8 mouse cellular contexts compared by ENCODE assay signal in genomic region chr13:111771232-111771631, GRCm38 (mm10). TPM values are rescaled to one million over a fixed set of nuclear protein-coding genes. Genes with fewer than 3 reads are reported as not detected.
DNase-seq lines count a peak whose midpoint lies in the region; ATAC-seq and TF ChIP-seq lines count a peak whose summit lies in the region.

No protein-coding gene starts in this region.

- peak; percentile 79 for TF ChIP-seq CTCF in heart, adult 2 months (IDR thresholded peaks at IDR 0.05)

- no peaks in the 10 kb centered on the region for H3K27me3 ChIP-seq in heart, adult 2 months (ENCODE audit: control insufficient read depth, insufficient read depth, low read length)
- H3K27me3 ChIP-seq in heart, embryonic 11.5 days (ENCODE audit: control insufficient read depth, insufficient read depth, low read length): no peaks in the 10 kb centered on the region

- H3K36me3 ChIP-seq in heart, adult 2 months (ENCODE audit: control insufficient read depth, insufficient read depth, low read length): no peaks in the 10 kb centered on the region; the same call in 1 of the 2 replicates
- peaks cover 24% of the 10 kb centered on the region for H3K36me3 ChIP-seq in heart, embryonic 11.5 days (ENCODE audit: control insufficient read depth, insufficient read depth, low read length)

- H3K9me3 ChIP-seq in heart, embryonic 11.5 days (replicated peaks; ENCODE audit: control insufficient read depth, low read length): no peaks in the 10 kb centered on the region

- H3K4me1 ChIP-seq in heart, adult 2 months (ENCODE audit: control insufficient read depth, insufficient read depth, low read length): no peaks in the 10 kb centered on the region
- no peaks in the 10 kb centered on the region for H3K4me1 ChIP-seq in heart, embryonic 11.5 days (ENCODE audit: control insufficient read depth, insufficient read depth, low read length)

- DNase-seq in heart, adult 2 months: peak in 1 of 2 experiments; percentile 44
- DNase-seq in T-cell, adult 2 months (ENCODE audit: low spot score): peak; percentile 67
- DNase-seq in embryo, embryonic 10 days (ENCODE audit: low spot score): peak; percentile 59
- DNase-seq in heart, postnatal 10 days: peak; percentile 67 to 70
- peak; percentile 58 for DNase-seq in layer of hippocampus, adult 9-11 months
- peak; percentile 55 for DNase-seq in right cerebral cortex, postnatal 4 days

- TF ChIP-seq EP300 in heart, adult 2 months (IDR thresholded peaks at IDR 0.05; ENCODE audit: insufficient read depth, low read depth, low read length): 0 out of 2 replicates have a peak, but pooled peaks have one; percentile 41

- intact Hi-C loops in heart, adult 2 months (cut with DNase I): loop anchor here (10.0 kb wide), 1 partner anchor 734 kb away; no protein-coding TSS in a partner anchor
- intact Hi-C loops in heart, postnatal 10 days (cut with DNase I): no loop called here

- no peak; the same call in 1 of the 2 replicates for ATAC-seq in heart, embryonic 11.5 days (replicated peaks; ENCODE audit: insufficient number of reproducible peaks, low FRiP score, low TSS enrichment)
- ATAC-seq in megakaryocyte, adult 5-6 weeks (ENCODE audit: poor library complexity, severe bottlenecking): peak; percentile 74

- no peak overlapping the region for H3K9ac ChIP-seq in heart, adult 2 months (ENCODE audit: low read depth, low read length)
- H3K9ac ChIP-seq in heart, embryonic 11.5 days (ENCODE audit: low read depth, low read length): no peak overlapping the region

- H3K4me3 ChIP-seq in heart, adult 2 months: no peak overlapping the region
- no peak overlapping the region for H3K4me3 ChIP-seq in heart, embryonic 11.5 days (ENCODE audit: low read depth, low read length)

- TF ChIP-seq POLR2A in heart, adult 2 months (IDR thresholded peaks at IDR 0.05; ENCODE audit: insufficient read depth, low read depth, low read length): no peak

- no peaks in the 10 kb centered on the region; the same call in none of the 2 replicates for H3K79me2 ChIP-seq in heart, adult 2 months (replicated peaks; ENCODE audit: control insufficient read depth, insufficient read depth, low read length)

- 38% methylated on average over 7 of the region's 7 CpGs for WGBS in heart, adult 2 months
- 56% methylated on average over 7 of the region's 7 CpGs for WGBS in heart, embryonic 11.5 days (ENCODE audit: insufficient replicate concordance)

- H3K27ac ChIP-seq in heart, adult 2 months: no peak overlapping the region
- no peak overlapping the region for H3K27ac ChIP-seq in heart, embryonic 11.5 days (ENCODE audit: low read depth, low read length)

- H3K4me2 ChIP-seq in heart, embryonic 11.5 days: no peak overlapping the region

RNA-seq across cellular contexts. Expression of gene Map3k1, which starts 37.6 kb away (rescaled TPM):
- total RNA-seq in heart, adult 2 months (2021): 10 to 100 TPM; 15.2 to 24.6 TPM
- polyA plus RNA-seq in heart, adult 2 months (2012; rRNA removed): 10.7 and 14.0 TPM in 2 replicates
- 15.8 and 19.3 TPM in 2 replicates for polyA plus RNA-seq in heart, embryonic 11.5 days (2014; fragmentation: Nextera tagmentation; extraction: Ambion mirVana)
- 10 to 100 TPM; 33.7 to 38.5 TPM for total RNA-seq in heart, postnatal 10 days (2021)
- 61.5 and 62.2 TPM in 2 replicates for total RNA-seq in megakaryocyte, adult 5-6 weeks (2015)
- total RNA-seq in megakaryocyte, adult 5-6 weeks (2017): 74.4 and 92.6 TPM in 2 replicates
